Mouse (Mus musculus) embryonic facial prominence, embryonic 15.5 days (tissue): ENCODE measurements around the gene Nat10. TPM values are rescaled to one million over a fixed set of nuclear protein-coding genes. Genes with fewer than 3 reads are reported as not detected.

Source experiments
- ATAC-seq: fragments of 200-750 bp; cut with Nextera tagmentation; 2 replicates; pipeline ENCODE4 v1.8.0; 2017; ENCODE audit warnings: low read depth, moderate TSS enrichment; ENCODE audit not compliant: insufficient number of reproducible peaks, low FRiP score, low TSS enrichment
- H3K27ac ChIP-seq: fragments of 300-500 bp; sonication (generic); replicated peaks from 2 replicates; pipeline ENCODE4 v1.5.1; 2015; ENCODE audit warnings: mild to moderate bottlenecking, inconsistent platforms
- H3K27me3 ChIP-seq: fragments of 300-500 bp; sonication (generic); 2 replicates; pipeline ENCODE4 v1.6.1; 2015; ENCODE audit warnings: inconsistent platforms
- H3K36me3 ChIP-seq: fragments of 300-500 bp; sonication (generic); 2 replicates; pipeline ENCODE4 v1.6.1; 2015; ENCODE audit warnings: mild to moderate bottlenecking, inconsistent platforms
- H3K4me1 ChIP-seq: fragments of 300-500 bp; sonication (generic); 2 replicates; pipeline ENCODE4 v1.6.1; 2015; ENCODE audit warnings: inconsistent platforms
- H3K4me2 ChIP-seq: fragments of 300-500 bp; sonication (generic); replicated peaks from 2 replicates; pipeline ENCODE4 v1.6.1; 2015; ENCODE audit warnings: mild to moderate bottlenecking, inconsistent platforms
- H3K4me3 ChIP-seq: fragments of 300-500 bp; sonication (generic); replicated peaks from 2 replicates; pipeline ENCODE4 v1.5.1; 2015; ENCODE audit warnings: mild to moderate bottlenecking, inconsistent platforms
- H3K9ac ChIP-seq: fragments of 300-500 bp; sonication (generic); 2 replicates; pipeline ENCODE4 v1.6.1; 2015; ENCODE audit warnings: inconsistent platforms
- H3K9me3 ChIP-seq: fragments of 300-500 bp; sonication (generic); replicated peaks from 2 replicates; pipeline ENCODE4 v1.6.1; 2016; ENCODE audit warnings: inconsistent platforms
- WGBS: fragments of 180-500 bp; shearing (Covaris S2); methylation state at CpG from one replicate; pipeline ENCODE4 v1.1.7; 2015; 5-methylcytosine and 5-hydroxymethylcytosine counted together
- polyA plus RNA-seq: library from polyadenylated mRNA; unstranded; fragments of >200 nt; fragmentation: Nextera tagmentation; extraction: Ambion mirVana; gene quantifications from 2 replicates; pipeline ENCODE4 v1.2.1, GENCODE M21; 2015

Gene Nat10
- polyA plus RNA-seq, 1 experiment from 2014 or later: 24.5 TPM

- Histone ChIP-seq H3K4me1 (no peaks in the 10 kb centered on the region), H3K4me2 (no peak overlapping the region), H3K27me3 (no peaks in the 10 kb centered on the region), H3K9me3 (no peaks in the 10 kb centered on the region), H3K4me3 (no peak overlapping the region), H3K9ac (no peak overlapping the region), H3K27ac (no peak overlapping the region), H3K36me3 (peaks cover 44% of the 10 kb centered on the region)
- ATAC-seq: no peak
- 82% methylated on average over 5 of the region's 5 CpGs for WGBS
Measured at GRCm38 (mm10) chr2:103745481-103745880, 15.6 kb downstream of the Nat10 start.

GRCm38 (mm10) chr2:103743988-103744387 lies 17.1 kb downstream of the Nat10 start:
- Histone ChIP-seq H3K4me1 (no peaks in the 10 kb centered on the region), H3K9me3 (no peaks in the 10 kb centered on the region), H3K36me3 (peaks cover 42% of the 10 kb centered on the region), H3K27me3 (no peaks in the 10 kb centered on the region), H3K9ac (no peak overlapping the region), H3K4me2 (no peak overlapping the region), H3K4me3 (no peak overlapping the region), H3K27ac (no peak overlapping the region)
- no peak for ATAC-seq
- 79% methylated on average over 7 of the region's 7 CpGs for WGBS

- 90% methylated on average over 2 of the region's 2 CpGs for WGBS
- no peaks in the 10 kb centered on the region for H3K9me3 ChIP-seq
- ATAC-seq: no peak
- no peak overlapping the region for H3K27ac ChIP-seq
- no peaks in the 10 kb centered on the region for H3K27me3 ChIP-seq
- no peak overlapping the region for H3K4me2 ChIP-seq
- H3K4me3 ChIP-seq: no peak overlapping the region
- H3K36me3 ChIP-seq: peaks cover 42% of the 10 kb centered on the region
- no peak overlapping the region for H3K9ac ChIP-seq
- H3K4me1 ChIP-seq: no peaks in the 10 kb centered on the region
Measured at GRCm38 (mm10) chr2:103743536-103743935, 17.5 kb downstream of the Nat10 start.

- Histone ChIP-seq H3K4me3 (no peak overlapping the region), H3K27me3 (no peaks in the 10 kb centered on the region), H3K9ac (no peak overlapping the region), H3K27ac (no peak overlapping the region), H3K9me3 (no peaks in the 10 kb centered on the region), H3K36me3 (peaks cover 37% of the 10 kb centered on the region), H3K4me2 (no peak overlapping the region), H3K4me1 (no peaks in the 10 kb centered on the region)
- WGBS: 95% methylated on average over 6 of the region's 6 CpGs
- no peak for ATAC-seq
Measured at GRCm38 (mm10) chr2:103742821-103743220, 18.2 kb downstream of the Nat10 start.

- peaks cover 80% of the 10 kb centered on the region for H3K36me3 ChIP-seq
- 82% methylated on average over 6 of the region's 6 CpGs for WGBS
Measured at GRCm38 (mm10) chr2:103731423-103731822, 29.6 kb downstream of the Nat10 start.

GRCm38 (mm10) chr2:103730999-103731398 lies 30.1 kb downstream of the Nat10 start:
- no peak for ATAC-seq
- no peak overlapping the region for H3K9ac ChIP-seq
- H3K4me2 ChIP-seq: no peak overlapping the region
- WGBS: 65% methylated on average over 8 of the region's 8 CpGs
- H3K36me3 ChIP-seq: peaks cover 80% of the 10 kb centered on the region
- H3K4me3 ChIP-seq: no peak overlapping the region
- no peaks in the 10 kb centered on the region for H3K4me1 ChIP-seq
- H3K9me3 ChIP-seq: no peaks in the 10 kb centered on the region
- H3K27ac ChIP-seq: no peak overlapping the region
- H3K27me3 ChIP-seq: no peaks in the 10 kb centered on the region

More at GRCm38 (mm10) chr2:103731423-103731822, 29.6 kb downstream of the Nat10 start:
- Histone ChIP-seq H3K4me1 (no peaks in the 10 kb centered on the region), H3K9me3 (no peaks in the 10 kb centered on the region), H3K4me2 (no peak overlapping the region), H3K4me3 (no peak overlapping the region), H3K27ac (no peak overlapping the region), H3K9ac (no peak overlapping the region), H3K27me3 (no peaks in the 10 kb centered on the region)
- ATAC-seq: no peak

GRCm38 (mm10) chr2:103728027-103728540 lies 33.0 kb downstream of the Nat10 start:
- no peak overlapping the region for H3K27ac ChIP-seq
- H3K9ac ChIP-seq: no peak overlapping the region
- H3K36me3 ChIP-seq: peaks cover 82% of the 10 kb centered on the region
- no peaks in the 10 kb centered on the region for H3K27me3 ChIP-seq
- H3K9me3 ChIP-seq: no peaks in the 10 kb centered on the region
- no peak overlapping the region for H3K4me2 ChIP-seq
- no peaks in the 10 kb centered on the region for H3K4me1 ChIP-seq
- 85% methylated on average over 12 of the region's 12 CpGs for WGBS
- ATAC-seq: no peak
- H3K4me3 ChIP-seq: no peak overlapping the region

- no peak for ATAC-seq
- H3K4me3 ChIP-seq: no peak overlapping the region
- peaks cover 82% of the 10 kb centered on the region for H3K36me3 ChIP-seq
- no peaks in the 10 kb centered on the region for H3K27me3 ChIP-seq
- H3K4me1 ChIP-seq: no peaks in the 10 kb centered on the region
- WGBS: 91% methylated on average over 2 of the region's 2 CpGs
- no peak overlapping the region for H3K9ac ChIP-seq
- H3K27ac ChIP-seq: no peak overlapping the region
- no peak overlapping the region for H3K4me2 ChIP-seq
- H3K9me3 ChIP-seq: no peaks in the 10 kb centered on the region
Measured at GRCm38 (mm10) chr2:103724521-103724920, 36.5 kb downstream of the Nat10 start.

- H3K4me3 ChIP-seq: no peak overlapping the region
- H3K4me2 ChIP-seq: no peak overlapping the region
- no peaks in the 10 kb centered on the region for H3K27me3 ChIP-seq
- no peaks in the 10 kb centered on the region for H3K4me1 ChIP-seq
- H3K36me3 ChIP-seq: peaks cover 79% of the 10 kb centered on the region
- H3K27ac ChIP-seq: no peak overlapping the region
- WGBS: 87% methylated on average over 7 of the region's 7 CpGs
- no peaks in the 10 kb centered on the region for H3K9me3 ChIP-seq
- H3K9ac ChIP-seq: no peak overlapping the region
- ATAC-seq: no peak
Measured at GRCm38 (mm10) chr2:103719292-103719646, 41.8 kb downstream of the Nat10 start.

- H3K27me3 ChIP-seq: no peaks in the 10 kb centered on the region
- no peak overlapping the region for H3K4me3 ChIP-seq
- no peak for ATAC-seq
- H3K27ac ChIP-seq: no peak overlapping the region
- H3K9me3 ChIP-seq: no peaks in the 10 kb centered on the region
- no peak overlapping the region for H3K4me2 ChIP-seq
- H3K36me3 ChIP-seq: peaks cover 77% of the 10 kb centered on the region
- no peaks in the 10 kb centered on the region for H3K4me1 ChIP-seq
- no peak overlapping the region for H3K9ac ChIP-seq
- 54% methylated on average over 8 of the region's 8 CpGs for WGBS
Measured at GRCm38 (mm10) chr2:103718594-103719291, 42.3 kb downstream of the Nat10 start.

GRCm38 (mm10) chr2:103714412-103714811 lies 46.7 kb downstream of the Nat10 start:
- WGBS: 63% methylated on average over 4 of the region's 4 CpGs
- Histone ChIP-seq H3K4me3 (no peak overlapping the region), H3K9me3 (no peaks in the 10 kb centered on the region), H3K27ac (no peak overlapping the region), H3K4me2 (no peak overlapping the region), H3K4me1 (no peaks in the 10 kb centered on the region), H3K9ac (no peak overlapping the region), H3K36me3 (peaks cover 67% of the 10 kb centered on the region), H3K27me3 (no peaks in the 10 kb centered on the region)
- no peak for ATAC-seq

GRCm38 (mm10) chr2:103713831-103714230 lies 47.2 kb downstream of the Nat10 start:
- 84% methylated on average over 7 of the region's 7 CpGs for WGBS

More at GRCm38 (mm10) chr2:103713831-103714230, 47.2 kb downstream of the Nat10 start:
- Histone ChIP-seq H3K27me3 (no peaks in the 10 kb centered on the region), H3K4me2 (no peak overlapping the region), H3K9me3 (no peaks in the 10 kb centered on the region), H3K4me1 (no peaks in the 10 kb centered on the region), H3K27ac (no peak overlapping the region), H3K9ac (no peak overlapping the region), H3K4me3 (no peak overlapping the region), H3K36me3 (peaks cover 72% of the 10 kb centered on the region)
- ATAC-seq: no peak
